Mouse (Mus musculus): ENCODE data around the gene Lclat1. TPM values are rescaled to one million over a fixed set of nuclear protein-coding genes. Genes with fewer than 3 reads are reported as not detected.

The Lclat1 gene
- polyA plus RNA-seq, 2 experiments, result 12.1 to 14.9 TPM

DNA sequence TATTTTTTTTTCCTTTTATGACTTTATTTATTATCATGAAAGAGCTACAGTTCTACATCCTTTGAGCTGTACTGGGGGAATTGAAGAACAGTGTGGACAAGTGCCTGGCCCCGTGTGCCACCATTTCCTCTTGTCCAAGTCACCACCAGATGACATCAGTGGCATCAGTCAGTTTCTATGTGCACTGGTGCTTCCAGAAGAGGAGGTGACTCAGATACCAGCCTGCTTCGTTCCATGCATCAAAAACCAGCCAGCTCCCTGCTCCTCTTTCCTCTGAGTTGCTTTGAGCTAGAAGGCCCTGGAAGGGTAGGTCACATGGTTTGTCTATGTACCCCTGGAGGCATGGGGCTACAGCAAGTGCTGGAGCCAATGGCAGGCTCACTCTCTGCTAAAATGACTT is 37.3 kb upstream of the Lclat1 start:
- Histone ChIP-seq H3K4me3 (replicated peaks; ENCODE audit: low read length) (no peak overlapping the region), H3K9ac (ENCODE audit: low read depth, low read length, severe bottlenecking) (no peak overlapping the region), H3K27ac (replicated peaks; ENCODE audit: low read depth, low read length) (no peak overlapping the region), H3K4me2 (replicated peaks; ENCODE audit: low read depth, low read length, severe bottlenecking) (no peak overlapping the region), H3K9me3 (ENCODE audit: control insufficient read depth, low read length) (no peaks in the 10 kb centered on the region), H3K36me3 (ENCODE audit: control insufficient read depth, insufficient read depth, low read length) (no peaks in the 10 kb centered on the region), H3K4me1 (ENCODE audit: control insufficient read depth, insufficient read depth, low read length) (no peaks in the 10 kb centered on the region; the same call in 1 of the 2 replicates), H3K27me3 (ENCODE audit: control insufficient read depth, insufficient read depth, low read length) (no peaks in the 10 kb centered on the region)
- TF ChIP-seq POLR2A (IDR thresholded peaks at IDR 0.05; ENCODE audit: borderline replicate concordance, extremely low read depth, insufficient read depth, insufficient read length), result no peak
- WGBS, result 73% methylated on average over 2 of the region's 2 CpGs
- no peak for DNase-seq (ENCODE audit: low spot score)
- ATAC-seq (ENCODE audit: low FRiP score, low read depth), result no peak

DNA sequence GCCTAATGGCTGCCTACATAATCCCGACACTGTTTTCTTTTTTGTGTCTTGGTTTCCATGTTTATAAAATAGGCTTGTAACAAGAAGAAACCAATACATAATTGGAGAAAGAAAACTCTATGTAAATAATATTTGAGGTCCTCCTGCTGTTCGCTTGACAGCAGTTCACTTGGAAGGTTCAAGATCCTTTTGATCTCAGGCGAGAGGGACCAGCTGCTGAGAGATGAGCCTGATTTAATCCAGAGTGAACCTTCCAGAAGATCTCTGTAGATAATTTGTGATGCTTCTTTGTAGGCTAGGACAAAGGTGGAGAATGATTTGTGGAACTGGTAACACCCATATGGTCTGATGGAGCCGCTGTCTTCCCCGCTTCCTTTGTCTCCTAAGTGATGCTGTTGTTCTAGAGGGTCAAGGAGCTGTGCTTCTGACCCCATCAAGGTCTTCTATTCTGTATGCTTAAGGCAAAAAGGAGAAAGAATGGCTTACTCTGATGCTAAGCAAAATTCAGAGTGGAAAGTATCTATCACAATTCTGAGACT is 36.0 kb upstream of the Lclat1 start:
- Histone ChIP-seq H3K36me3 (ENCODE audit: control insufficient read depth, insufficient read depth, low read length) (no peaks in the 10 kb centered on the region), H3K9ac (ENCODE audit: low read depth, low read length, severe bottlenecking) (no peak overlapping the region), H3K4me2 (replicated peaks; ENCODE audit: low read depth, low read length, severe bottlenecking) (no peak overlapping the region), H3K27ac (replicated peaks; ENCODE audit: low read depth, low read length) (no peak overlapping the region), H3K9me3 (ENCODE audit: control insufficient read depth, low read length) (no peaks in the 10 kb centered on the region), H3K4me3 (replicated peaks; ENCODE audit: low read length) (no peak overlapping the region), H3K27me3 (ENCODE audit: control insufficient read depth, insufficient read depth, low read length) (no peaks in the 10 kb centered on the region), H3K4me1 (ENCODE audit: control insufficient read depth, insufficient read depth, low read length) (no peaks in the 10 kb centered on the region; the same call in 1 of the 2 replicates)
- no peak for ATAC-seq (ENCODE audit: low FRiP score, low read depth)
- WGBS, result 81% methylated on average over 5 of the region's 5 CpGs
- no peak for DNase-seq (ENCODE audit: low spot score)
- TF ChIP-seq POLR2A (IDR thresholded peaks at IDR 0.05; ENCODE audit: borderline replicate concordance, extremely low read depth, insufficient read depth, insufficient read length), result no peak

DNA sequence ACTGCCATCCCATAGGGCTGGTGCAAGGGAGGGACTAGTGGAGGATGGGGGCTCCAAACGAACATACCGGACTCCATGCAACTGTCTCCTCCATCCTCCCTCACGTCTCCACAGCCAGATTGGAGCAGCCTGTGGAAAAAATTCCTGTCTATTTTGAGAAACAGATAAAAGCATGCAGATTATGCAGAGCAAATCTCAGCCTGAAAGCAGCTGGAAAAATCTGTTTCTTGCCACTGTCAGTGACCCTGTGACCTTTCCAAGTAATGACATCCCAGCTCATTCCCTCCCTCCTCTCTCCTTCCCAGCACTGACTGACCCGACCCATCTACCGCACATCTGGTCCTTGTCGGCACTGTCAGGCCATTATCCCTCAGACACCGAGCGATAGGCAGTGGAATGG is 35.5 kb upstream of the Lclat1 start:
- Histone ChIP-seq H3K36me3 (ENCODE audit: control insufficient read depth, insufficient read depth, low read length) (no peaks in the 10 kb centered on the region), H3K27ac (replicated peaks; ENCODE audit: low read depth, low read length) (no peak overlapping the region), H3K9ac (ENCODE audit: low read depth, low read length, severe bottlenecking) (no peak overlapping the region), H3K9me3 (ENCODE audit: control insufficient read depth, low read length) (no peaks in the 10 kb centered on the region), H3K27me3 (ENCODE audit: control insufficient read depth, insufficient read depth, low read length) (no peaks in the 10 kb centered on the region), H3K4me3 (replicated peaks; ENCODE audit: low read length) (no peak overlapping the region), H3K4me1 (ENCODE audit: control insufficient read depth, insufficient read depth, low read length) (no peaks in the 10 kb centered on the region; the same call in 1 of the 2 replicates), H3K4me2 (replicated peaks; ENCODE audit: low read depth, low read length, severe bottlenecking) (no peak overlapping the region)
- ATAC-seq (ENCODE audit: low FRiP score, low read depth), result no peak
- TF ChIP-seq POLR2A (IDR thresholded peaks at IDR 0.05; ENCODE audit: borderline replicate concordance, extremely low read depth, insufficient read depth, insufficient read length), result no peak
- WGBS, result 19% methylated on average over 8 of the region's 8 CpGs
- no peak for DNase-seq (ENCODE audit: low spot score)

DNA sequence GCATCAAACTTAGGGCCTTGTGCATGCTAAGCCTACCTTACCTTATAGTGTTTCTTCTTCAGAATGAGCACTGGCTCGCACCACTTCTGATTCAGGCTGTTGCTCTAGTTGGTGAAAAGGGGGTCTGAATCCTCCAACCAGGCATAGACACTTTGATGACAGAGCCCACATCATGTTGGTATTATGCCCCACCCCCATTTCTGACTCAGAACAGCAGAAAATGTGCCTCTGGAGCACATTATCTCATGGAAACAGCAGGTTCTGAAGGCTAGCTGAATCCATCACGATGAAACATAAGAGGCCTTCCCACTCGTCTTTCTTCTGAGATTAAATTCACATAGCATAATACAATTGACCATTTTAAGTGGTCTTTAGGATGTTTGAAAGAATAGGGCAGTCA is 33.2 kb upstream of the Lclat1 start:
- no peaks in the 10 kb centered on the region for H3K9me3 ChIP-seq (ENCODE audit: control insufficient read depth, low read length)

DNA sequence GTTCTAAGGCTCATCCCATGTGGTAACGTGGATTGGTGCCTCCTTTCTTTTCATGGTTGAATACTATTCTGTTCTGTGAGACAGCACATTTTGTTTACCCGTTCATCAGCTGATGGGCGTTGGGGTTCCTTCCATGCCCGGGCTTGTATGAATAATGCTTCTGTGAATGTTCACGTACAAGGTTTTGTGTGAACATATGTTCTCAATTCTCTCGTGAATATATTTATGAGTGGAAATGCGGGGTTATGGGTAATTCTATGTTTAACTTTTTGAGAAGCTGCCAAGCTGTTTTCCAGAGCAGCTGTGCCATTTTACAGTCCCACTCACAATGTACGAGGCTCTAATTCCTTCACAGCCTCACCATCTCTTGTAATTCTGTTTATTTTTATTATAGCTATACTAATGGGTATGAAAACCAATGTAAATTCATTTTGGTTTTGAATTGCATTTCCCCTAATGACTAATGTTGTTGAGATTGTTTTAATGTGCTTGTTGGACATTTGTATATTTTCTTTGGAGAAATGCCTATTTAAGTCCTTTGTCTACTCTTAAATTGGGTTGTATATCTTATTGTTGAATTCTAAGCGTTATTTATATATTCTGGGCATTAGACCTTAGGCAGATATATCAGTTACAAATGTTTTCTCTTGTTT is 32.4 kb upstream of the Lclat1 start:
- no peaks in the 10 kb centered on the region for H3K9me3 ChIP-seq (ENCODE audit: control insufficient read depth, low read length)
- no peak overlapping the region for H3K4me2 ChIP-seq (replicated peaks; ENCODE audit: low read depth, low read length, severe bottlenecking)
- ATAC-seq (ENCODE audit: low FRiP score, low read depth) (no peak), DNase-seq (ENCODE audit: low spot score) (peak; percentile 63)
- H3K36me3 ChIP-seq (ENCODE audit: control insufficient read depth, insufficient read depth, low read length), result no peaks in the 10 kb centered on the region
- no peak overlapping the region for H3K9ac ChIP-seq (ENCODE audit: low read depth, low read length, severe bottlenecking)
- no peak overlapping the region for H3K27ac ChIP-seq (replicated peaks; ENCODE audit: low read depth, low read length)
- H3K4me1 ChIP-seq (ENCODE audit: control insufficient read depth, insufficient read depth, low read length), result no peaks in the 10 kb centered on the region; the same call in 1 of the 2 replicates
- 32% methylated on average over 9 of the region's 9 CpGs for WGBS
- H3K27me3 ChIP-seq (ENCODE audit: control insufficient read depth, insufficient read depth, low read length), result no peaks in the 10 kb centered on the region
- no peak overlapping the region for H3K4me3 ChIP-seq (replicated peaks; ENCODE audit: low read length)
- no peak for TF ChIP-seq POLR2A (IDR thresholded peaks at IDR 0.05; ENCODE audit: borderline replicate concordance, extremely low read depth, insufficient read depth, insufficient read length)

More for the DNA sequence above, 33.2 kb upstream of the Lclat1 start:
- Histone ChIP-seq H3K4me3 (replicated peaks; ENCODE audit: low read length) (no peak overlapping the region), H3K27ac (replicated peaks; ENCODE audit: low read depth, low read length) (no peak overlapping the region), H3K4me2 (replicated peaks; ENCODE audit: low read depth, low read length, severe bottlenecking) (no peak overlapping the region), H3K27me3 (ENCODE audit: control insufficient read depth, insufficient read depth, low read length) (no peaks in the 10 kb centered on the region), H3K9ac (ENCODE audit: low read depth, low read length, severe bottlenecking) (no peak overlapping the region), H3K36me3 (ENCODE audit: control insufficient read depth, insufficient read depth, low read length) (no peaks in the 10 kb centered on the region), H3K4me1 (ENCODE audit: control insufficient read depth, insufficient read depth, low read length) (no peaks in the 10 kb centered on the region; the same call in 1 of the 2 replicates)
- DNase-seq (ENCODE audit: low spot score) (no peak), ATAC-seq (ENCODE audit: low FRiP score, low read depth) (no peak)
- 74% methylated on average over 3 of the region's 3 CpGs for WGBS
- TF ChIP-seq POLR2A (IDR thresholded peaks at IDR 0.05; ENCODE audit: borderline replicate concordance, extremely low read depth, insufficient read depth, insufficient read length), result no peak

Data from limb, embryonic 14.5 days (tissue).